Mouse (Mus musculus) heart, postnatal 0 days (tissue): ENCODE measurements around the gene Ppef2.

Source experiments
- CTCF ChIP-seq: IDR thresholded peaks from 2 replicates; pipeline ENCODE4 v1.5.1; 2016; ENCODE audit warnings: antibody characterized with exemption, control low read depth, low read depth
- EP300 ChIP-seq: IDR thresholded peaks from 2 replicates; pipeline ENCODE4 v1.6.1; 2016; ENCODE audit warnings: antibody characterized with exemption, low read depth

DNA sequence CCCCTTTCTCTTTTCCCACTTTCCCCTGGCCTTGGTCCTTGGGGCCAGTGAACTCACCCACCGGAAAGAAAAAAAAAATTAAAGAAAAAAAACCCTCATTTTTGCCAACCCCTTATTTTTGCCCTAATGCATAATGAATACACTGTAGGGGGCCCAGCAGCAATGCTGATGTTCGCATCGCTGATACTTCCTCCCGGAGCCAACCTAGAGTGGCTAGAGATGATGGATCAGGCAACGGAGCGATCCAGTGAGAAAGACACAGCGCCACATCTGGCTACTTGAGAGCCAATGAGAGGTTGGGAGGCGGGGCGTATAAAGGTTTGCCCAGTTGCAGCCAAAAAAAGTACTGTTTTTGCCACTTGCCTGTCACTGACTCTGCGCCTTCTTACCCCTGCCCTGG lies 27.3 kb downstream of the Ppef2 start:
- TF ChIP-seq CTCF (no peak), EP300 (no peak)
